Mouse (Mus musculus) kidney, postnatal 10 days (tissue): Measurements from ENCODE around the gene Hist1h2ak.
"Not testable (repeated sequence)": the region's sequence is repeated elsewhere in the genome, so short reads cannot be mapped to it uniquely, and the experiment has no call there.

Source experiments
- DNase-seq: peaks from one replicate; pipeline ENCODE4 v3.0.0; 2021; ENCODE audit warnings: mixed read lengths

The Hist1h2ak gene

GRCm38 (mm10) chr13:21753524-21754285, at the start of gene Hist1h2ak, which contains the start of gene Hist1h2bn:
TSS of gene Hist1h2ak (minus strand) at chr13:21753827.
TSS of gene Hist1h2bn (plus strand) at chr13:21754123.
- DNase-seq = peak; percentile 67

GRCm38 (mm10) chr13:21803058-21803457, 49.4 kb upstream of the Hist1h2ak start:
- DNase-seq = not testable (repeated sequence)

- not testable (repeated sequence) for DNase-seq
Measured at GRCm38 (mm10) chr13:21797163-21797562, 43.5 kb upstream of the Hist1h2ak start.

- no peak for DNase-seq
Measured at GRCm38 (mm10) chr13:21795584-21795983, 42.0 kb upstream of the Hist1h2ak start.

- DNase-seq = no peak
Measured at GRCm38 (mm10) chr13:21790601-21791283, 37.1 kb upstream of the Hist1h2ak start.

- no peak for DNase-seq
Measured at GRCm38 (mm10) chr13:21789925-21790324, 36.3 kb upstream of the Hist1h2ak start.

GRCm38 (mm10) chr13:21787760-21788593, 34.4 kb upstream of the Hist1h2ak start:
- DNase-seq = no peak

- peak; percentile 86 for DNase-seq
Measured at GRCm38 (mm10) chr13:21786899-21787629, 33.4 kb upstream of the Hist1h2ak start, which contains the start of the genes Hist1h2an and Hist1h2bp. TSS of gene Hist1h2an (minus strand) at chr13:21787218. TSS of gene Hist1h2bp (plus strand) at chr13:21787461.

GRCm38 (mm10) chr13:21786189-21786898, 32.7 kb upstream of the Hist1h2ak start:
- no peak for DNase-seq

GRCm38 (mm10) chr13:21784311-21784710, 30.7 kb upstream of the Hist1h2ak start:
- DNase-seq = no peak

- peak; percentile 27 for DNase-seq
Measured at GRCm38 (mm10) chr13:21783734-21784161, 30.1 kb upstream of the Hist1h2ak start.

GRCm38 (mm10) chr13:21783255-21783617, 29.6 kb upstream of the Hist1h2ak start, which contains the start of gene Hist1h3i:
TSS of gene Hist1h3i (minus strand) at chr13:21783370.
- peak; percentile 61 for DNase-seq

GRCm38 (mm10) chr13:21782361-21783254, 29.0 kb upstream of the Hist1h2ak start:
- not testable (repeated sequence) for DNase-seq

GRCm38 (mm10) chr13:21781639-21782038, 28.0 kb upstream of the Hist1h2ak start:
- no peak for DNase-seq

- DNase-seq = no peak
Measured at GRCm38 (mm10) chr13:21781021-21781555, 27.5 kb upstream of the Hist1h2ak start.

- peak; percentile 69 for DNase-seq
Measured at GRCm38 (mm10) chr13:21779767-21780731, 26.4 kb upstream of the Hist1h2ak start, which contains the start of gene Hist1h1b. TSS of gene Hist1h1b (minus strand) at chr13:21780625.

GRCm38 (mm10) chr13:21778814-21779766, 25.5 kb upstream of the Hist1h2ak start:
- peak; percentile 80 for DNase-seq
